Mouse (Mus musculus) layer of hippocampus, adult 2 months (tissue): ENCODE results near the gene Phactr2. TPM values are rescaled to one million over a fixed set of nuclear protein-coding genes. Genes with fewer than 3 reads are reported as not detected.
"Not testable (repeated sequence)": the region's sequence is repeated elsewhere in the genome, so short reads cannot be mapped to it uniquely, and the experiment has no call there.

ENCODE experiments used
- DNase-seq, 2 experiments: peaks; one replicate each; pipeline ENCODE4 v3.0.0; 2022; ENCODE audit warnings: low spot score in 2 of 2
- H3K27ac ChIP-seq: fragments of 200-600 bp; 2 replicates; pipeline ENCODE4 v1.8.1; 2022
- H3K4me3 ChIP-seq: fragments of 200-600 bp; 2 replicates; pipeline ENCODE4 v1.8.1; 2022; ENCODE audit warnings: mild to moderate bottlenecking
- CTCF ChIP-seq: fragments of 200-600 bp; conservative IDR thresholded peaks from 2 replicates; pipeline ENCODE4 v1.8.1; 2022; ENCODE audit warnings: antibody characterized with exemption, mild to moderate bottlenecking, moderate library complexity
- total RNA-seq, 2 experiments: library from RNA; stranded (reverse); gene quantifications; 2 replicates each; pipeline ENCODE4 v1.2.3; 2021

The Phactr2 gene
- total RNA-seq, 2 experiments from 2014 or later = 20.7 to 25.4 TPM

DNA sequence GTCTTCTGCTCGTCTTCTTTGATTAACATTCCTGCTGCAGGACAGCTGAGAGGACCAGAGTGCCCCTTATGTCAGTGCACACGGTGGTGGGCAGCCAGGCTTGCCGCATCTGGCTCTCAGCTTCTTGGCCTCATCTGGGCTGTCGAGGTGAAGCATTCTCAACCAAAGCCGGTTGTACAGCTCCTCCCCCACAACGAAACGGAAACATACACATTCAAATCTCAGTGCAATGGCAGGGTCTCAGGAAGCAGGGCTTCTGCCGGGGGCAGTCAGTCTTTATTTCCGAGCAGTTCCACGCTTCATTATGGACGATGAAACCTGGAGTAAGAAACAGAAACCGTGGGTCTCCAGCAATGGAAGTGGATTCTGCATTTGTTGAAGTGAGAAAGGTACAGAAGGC lies 260.3 kb downstream of the Phactr2 start:
- DNase-seq = no peak
- no peak overlapping the region for H3K4me3 ChIP-seq
- no peak for TF ChIP-seq CTCF
- H3K27ac ChIP-seq = no peak overlapping the region

DNA sequence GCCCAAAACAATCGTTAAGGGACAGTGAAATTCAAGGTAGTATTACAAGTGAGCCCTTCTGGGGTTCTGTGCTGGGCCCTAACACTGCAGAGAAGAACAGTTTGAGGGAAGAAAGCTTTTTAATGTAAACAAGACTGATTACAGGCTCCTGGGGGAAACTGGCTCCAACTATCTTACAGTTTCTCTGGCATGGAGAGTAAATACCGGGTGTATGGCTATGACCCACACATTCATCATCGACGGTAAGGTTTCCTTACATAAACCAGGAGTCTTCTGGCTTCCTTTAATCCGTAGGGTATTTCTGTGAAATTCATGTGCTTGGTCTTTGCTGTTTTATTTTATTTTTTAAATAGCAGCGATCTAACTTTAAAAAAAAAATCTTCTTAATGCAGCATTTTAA lies 261.4 kb downstream of the Phactr2 start:
- no peak for TF ChIP-seq CTCF
- no peak overlapping the region for H3K4me3 ChIP-seq
- DNase-seq = no peak
- no peak overlapping the region for H3K27ac ChIP-seq

DNA sequence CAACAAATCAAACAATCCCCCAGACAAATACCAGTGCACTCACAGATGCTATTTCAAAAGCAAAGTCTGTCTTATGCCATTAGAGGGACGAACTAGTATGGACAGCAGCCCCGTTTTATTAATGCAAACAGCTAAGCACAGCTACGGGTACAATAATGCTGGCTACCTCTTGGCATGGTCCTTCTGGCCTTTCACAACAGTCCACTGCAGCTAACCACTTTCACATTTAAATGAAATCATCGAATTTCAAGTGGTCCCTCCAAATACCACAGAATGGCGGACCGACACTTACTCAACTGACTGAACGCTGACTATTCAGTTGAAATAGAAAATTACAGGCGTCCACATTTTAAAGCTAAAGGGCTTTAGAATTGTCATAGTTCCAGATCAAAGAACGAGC lies 261.9 kb downstream of the Phactr2 start:
- no peak overlapping the region for H3K4me3 ChIP-seq
- no peak for DNase-seq
- TF ChIP-seq CTCF = no peak
- H3K27ac ChIP-seq = no peak overlapping the region

DNA sequence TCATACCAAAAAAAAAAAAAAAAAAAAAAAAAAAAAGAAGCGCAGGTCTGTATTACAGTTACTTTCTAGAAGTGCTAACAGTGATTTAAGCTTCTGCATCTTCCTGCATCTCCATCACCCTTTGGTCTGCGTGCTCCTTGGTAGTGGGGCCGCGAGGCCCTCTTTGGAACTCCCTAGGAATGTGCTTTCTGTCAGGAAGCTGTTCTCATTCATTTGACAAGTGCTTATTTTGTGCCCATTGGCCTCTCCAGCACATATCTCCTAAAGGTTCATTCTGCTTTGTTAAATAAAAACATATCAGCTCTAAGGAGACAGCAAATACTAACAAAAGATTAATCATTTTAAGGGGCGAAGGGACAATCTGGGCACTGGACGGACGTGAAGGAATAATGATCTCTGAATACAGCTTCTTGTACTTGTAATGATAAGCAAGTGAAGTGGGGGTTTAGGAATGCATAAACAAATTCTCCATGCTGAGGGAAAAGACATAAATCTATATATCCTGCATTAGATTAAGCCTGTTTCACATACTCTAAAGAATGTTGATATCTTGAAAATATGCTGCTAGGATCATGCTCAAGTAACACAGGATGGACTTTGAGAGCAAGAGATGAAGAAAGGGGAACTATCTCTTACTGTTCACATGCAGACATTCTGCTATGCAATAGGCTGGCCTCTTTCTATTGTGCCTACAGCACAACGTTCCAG lies 264.1 kb downstream of the Phactr2 start:
- no peak for TF ChIP-seq CTCF
- Histone ChIP-seq H3K27ac (no peak overlapping the region), H3K4me3 (no peak overlapping the region)
- DNase-seq = no peak

DNA sequence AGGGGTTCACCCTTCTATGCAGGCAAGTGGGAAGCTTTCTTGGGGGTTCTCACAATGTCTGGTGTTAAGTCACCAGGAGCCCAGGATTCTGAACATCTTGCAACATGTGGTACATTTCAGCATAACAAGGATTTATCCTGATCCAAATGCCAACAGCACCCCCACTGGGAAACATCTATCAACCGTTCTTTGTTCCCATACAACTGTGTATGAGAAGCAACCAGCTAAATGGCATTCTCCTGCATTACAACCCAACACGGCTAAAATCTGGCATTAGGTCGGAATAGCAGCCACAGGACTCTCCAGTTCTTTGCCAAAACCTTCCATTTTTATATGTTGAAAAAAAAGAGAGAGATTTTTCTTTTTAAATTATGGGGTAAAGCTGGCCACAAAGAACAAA lies 264.7 kb downstream of the Phactr2 start:
- Histone ChIP-seq H3K4me3 (no peak overlapping the region), H3K27ac (no peak overlapping the region)
- no peak for DNase-seq
- no peak for TF ChIP-seq CTCF

DNA sequence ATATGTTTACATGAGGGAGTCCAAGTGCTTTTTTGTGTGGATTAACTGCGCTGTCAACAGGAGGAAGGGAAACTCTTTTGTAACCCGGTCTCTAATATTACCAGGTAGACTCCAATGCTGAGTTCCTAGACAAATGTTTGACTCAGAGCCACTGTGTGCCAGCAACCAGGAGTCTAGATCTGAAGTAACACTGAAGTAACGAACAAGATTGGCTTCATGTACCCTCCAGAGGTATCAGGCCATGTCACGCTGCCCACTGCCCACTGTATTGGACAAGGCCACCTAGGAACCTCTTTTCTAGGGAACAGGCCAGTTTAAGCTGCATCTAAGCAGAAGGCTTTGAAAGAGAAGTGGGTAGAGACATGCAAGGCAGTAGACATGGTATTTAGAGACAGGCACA lies 265.2 kb downstream of the Phactr2 start:
- DNase-seq = no peak
- H3K27ac ChIP-seq = no peak overlapping the region
- no peak overlapping the region for H3K4me3 ChIP-seq
- no peak for TF ChIP-seq CTCF

DNA sequence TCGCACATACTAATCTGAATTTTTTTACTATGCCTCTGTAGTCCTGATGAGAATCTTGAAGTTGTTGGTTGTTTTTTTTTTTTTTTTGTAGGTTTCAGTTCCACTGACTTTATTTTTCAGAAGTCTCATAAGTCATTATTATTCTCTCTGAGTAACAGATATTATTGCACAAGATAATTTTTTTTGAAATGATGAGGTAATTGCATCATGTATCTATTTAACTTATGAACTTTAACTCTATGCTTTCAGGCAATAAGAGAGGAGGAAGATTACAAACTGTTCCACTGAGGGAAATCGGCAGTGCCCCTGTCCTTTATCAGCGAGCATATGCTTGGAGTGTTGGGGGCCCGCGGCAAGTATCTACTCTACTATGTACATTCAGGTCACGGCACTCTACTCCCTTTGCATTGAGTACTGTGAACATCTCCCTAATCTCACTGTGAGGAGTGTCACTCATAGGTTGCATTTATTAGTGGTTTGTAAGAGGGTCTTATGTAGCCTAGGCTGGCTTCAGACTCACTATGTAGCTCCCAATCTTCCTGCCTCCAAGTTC lies 272.4 kb downstream of the Phactr2 start:
- no peak overlapping the region for H3K27ac ChIP-seq
- TF ChIP-seq CTCF = no peak
- no peak overlapping the region for H3K4me3 ChIP-seq
- DNase-seq = no peak

DNA sequence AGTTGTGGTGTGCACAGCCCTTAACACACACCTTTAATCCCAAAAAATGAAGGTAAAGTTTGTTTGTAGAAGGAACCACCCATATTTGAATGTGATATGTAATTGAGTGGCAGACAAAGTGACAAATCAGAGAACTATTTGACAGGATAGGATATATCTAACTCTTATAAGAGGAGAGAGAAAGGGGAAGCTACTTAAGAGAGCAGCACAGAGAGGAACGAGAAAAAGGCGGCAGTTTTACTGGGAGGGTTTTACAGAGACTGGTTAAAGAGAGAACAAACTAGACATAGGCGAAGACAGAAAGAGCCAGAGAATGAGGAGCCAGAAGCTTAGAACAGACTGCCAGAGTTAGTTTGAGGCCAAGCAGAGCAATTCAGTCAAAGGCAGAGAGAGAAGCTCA lies 273.4 kb downstream of the Phactr2 start:
- DNase-seq = no peak
- no peak for TF ChIP-seq CTCF
- no peak overlapping the region for H3K4me3 ChIP-seq
- H3K27ac ChIP-seq = no peak overlapping the region

DNA sequence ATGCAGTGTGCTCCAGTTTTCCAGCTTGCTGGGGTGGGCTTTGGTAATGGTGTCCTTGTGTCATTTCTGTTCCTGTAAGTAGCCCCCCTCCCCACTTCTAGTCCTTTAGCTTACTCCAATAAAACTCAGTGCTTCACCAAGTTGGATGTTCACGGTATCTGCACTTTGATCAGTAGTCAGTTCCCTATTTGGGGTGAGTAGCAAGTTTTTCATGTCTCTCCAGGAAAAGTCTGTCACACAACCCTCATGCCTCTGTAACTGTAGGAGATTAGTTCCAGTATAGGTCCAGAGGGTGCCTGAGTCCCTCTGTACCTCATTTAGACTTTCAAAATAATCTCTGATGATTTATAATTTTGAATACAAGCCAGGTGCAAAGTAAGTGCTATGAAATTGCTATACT lies 275.0 kb downstream of the Phactr2 start:
- no peak overlapping the region for H3K4me3 ChIP-seq
- no peak for TF ChIP-seq CTCF
- DNase-seq = no peak
- no peak overlapping the region for H3K27ac ChIP-seq

DNA sequence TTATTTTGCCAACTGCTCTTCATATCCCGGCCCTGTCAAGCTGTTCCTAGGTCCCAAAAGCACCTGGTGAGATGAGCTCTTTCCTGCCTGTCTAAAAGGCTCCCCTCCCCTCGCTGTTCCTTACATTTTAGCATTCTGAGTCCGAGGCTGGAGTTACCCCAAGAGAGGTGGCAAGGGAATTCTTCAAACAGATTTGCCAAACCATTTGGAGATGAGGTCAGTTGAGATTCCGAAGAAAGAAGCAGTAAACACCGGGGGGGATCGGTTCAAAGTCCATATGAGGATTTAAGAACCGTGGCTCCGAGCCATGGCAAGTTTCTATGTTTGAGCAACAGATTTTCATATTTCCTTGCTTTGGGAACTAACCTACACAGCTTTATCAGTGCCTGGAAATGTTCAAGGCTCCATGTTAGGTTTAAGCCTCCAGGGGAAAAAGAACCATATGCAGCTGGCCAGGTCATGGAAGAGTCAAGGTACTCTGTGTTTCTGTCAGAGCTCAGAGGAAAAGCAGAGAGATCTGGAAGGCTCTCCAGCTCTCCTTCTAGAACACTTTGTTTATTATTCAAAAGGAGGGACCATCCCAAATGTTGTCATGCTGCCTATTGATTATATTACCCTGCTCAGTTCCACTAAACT lies 277.2 kb downstream of the Phactr2 start:
- Histone ChIP-seq H3K4me3 (no peak overlapping the region), H3K27ac (no peak overlapping the region)
- no peak for DNase-seq
- TF ChIP-seq CTCF = no peak

DNA sequence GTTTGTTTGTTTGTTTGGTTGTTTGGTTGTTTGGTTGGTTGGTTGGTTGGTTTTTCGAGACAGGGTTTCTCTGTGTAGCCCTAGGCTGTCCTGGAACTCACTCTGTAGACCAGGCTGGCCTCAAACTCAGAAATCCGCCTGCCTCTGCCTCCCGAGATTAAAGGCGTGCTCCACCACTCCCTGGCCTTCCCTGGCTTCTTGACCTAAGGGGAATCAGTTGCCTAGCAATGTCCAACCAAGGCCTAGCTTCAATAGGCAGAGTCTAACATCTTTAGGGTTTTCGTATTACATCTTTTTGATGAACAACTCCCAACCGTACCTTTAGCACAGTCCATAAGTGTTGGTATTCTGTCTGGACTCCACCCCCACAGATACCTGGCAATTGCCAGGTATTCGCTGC lies 280.7 kb downstream of the Phactr2 start:
- H3K27ac ChIP-seq, DNase-seq: not testable (repeated sequence)
- peak overlapping the region; percentile 99 for H3K4me3 ChIP-seq

DNA sequence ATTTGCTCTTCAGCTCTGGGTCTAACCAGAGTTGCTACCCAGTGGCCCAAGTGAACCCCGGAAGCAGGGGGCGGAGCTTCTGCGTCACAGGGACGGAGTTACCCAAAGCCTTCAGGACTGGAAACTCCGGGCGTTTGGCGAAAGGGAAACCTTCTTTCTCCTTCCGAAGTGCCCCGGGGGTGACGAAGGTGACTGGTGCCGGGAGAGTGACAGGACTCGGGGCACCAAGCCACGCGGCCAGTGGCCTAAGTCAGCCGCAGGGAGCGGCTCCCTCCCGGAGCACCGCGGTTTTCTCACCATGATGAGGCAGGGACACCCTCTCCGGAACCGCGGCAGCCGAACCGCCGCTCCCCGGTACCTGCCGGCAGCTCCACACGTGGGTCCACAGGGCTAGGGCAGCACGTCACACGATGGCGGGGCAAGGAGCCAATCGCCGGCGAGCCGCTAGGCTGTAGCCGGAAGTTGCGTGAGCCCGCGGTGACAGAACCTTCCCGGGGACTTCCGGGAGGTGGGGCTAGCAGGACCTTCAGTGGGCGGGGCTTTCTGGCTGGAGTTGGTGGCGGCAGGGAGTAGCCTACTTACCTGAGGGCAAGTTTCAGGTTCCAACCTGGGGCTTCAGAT lies 281.4 kb downstream of the Phactr2 start, which contains the start of gene Ltv1:
Gene Ltv1, minus strand, starts transcription at position 438 of the 621 bp plus-strand sequence.
- Histone ChIP-seq H3K27ac (peak within 1 kb of the TSS; percentile 88), H3K4me3 (peak within 1 kb of the TSS; percentile 99)
- peak; percentile 58 for TF ChIP-seq CTCF
- peak; percentile 95 to 98 for DNase-seq

DNA sequence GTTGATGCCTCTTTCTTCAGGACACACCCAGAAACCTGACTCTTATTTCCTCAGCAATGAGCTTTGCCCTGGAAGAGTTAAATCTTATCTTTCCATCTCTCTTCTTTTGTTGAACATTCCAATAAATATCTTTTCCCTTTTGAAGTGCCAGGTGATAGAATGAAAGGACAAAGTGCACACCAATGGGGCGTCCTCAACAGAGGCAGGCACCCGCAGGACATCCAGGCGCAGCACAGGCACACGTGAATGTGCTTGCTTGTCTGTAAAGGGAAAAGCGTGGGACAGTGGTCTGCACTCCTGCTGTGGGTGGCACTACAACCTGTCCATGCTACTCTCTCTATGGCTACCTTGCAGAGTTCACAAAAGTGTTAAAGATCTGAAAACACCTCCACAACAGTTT lies 284.3 kb downstream of the Phactr2 start:
- no peak for TF ChIP-seq CTCF
- DNase-seq = no peak
- no peak overlapping the region for H3K4me3 ChIP-seq
- H3K27ac ChIP-seq = no peak overlapping the region

DNA sequence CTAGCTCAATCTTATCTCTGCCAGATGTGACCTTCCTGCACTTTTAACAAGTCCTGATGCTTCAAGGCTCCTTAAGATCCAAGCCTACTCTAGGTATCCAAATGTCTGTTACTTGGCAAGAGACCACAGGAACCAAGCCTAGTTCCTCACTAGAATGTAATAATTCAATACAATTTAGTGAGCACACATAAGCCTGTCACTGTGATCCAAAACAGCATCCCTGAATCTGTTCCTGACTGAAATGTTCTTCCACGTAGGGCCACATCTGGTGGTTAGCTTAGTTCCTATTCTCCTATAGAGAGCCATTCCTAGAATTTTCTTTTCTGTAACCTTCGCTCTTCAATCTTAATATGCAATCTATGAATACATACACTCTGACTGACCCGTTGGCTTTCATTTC lies 287.5 kb downstream of the Phactr2 start:
- no peak for TF ChIP-seq CTCF
- H3K27ac ChIP-seq = no peak overlapping the region

More for the DNA sequence above, 287.5 kb downstream of the Phactr2 start:
- no peak overlapping the region for H3K4me3 ChIP-seq
- no peak for DNase-seq
